Mouse (Mus musculus): ENCODE data around the gene Col8a2. TPM values are rescaled to one million over a fixed set of nuclear protein-coding genes. Genes with fewer than 3 reads are reported as not detected.

Gene Col8a2
- total and polyA plus RNA-seq, 3 experiments, result 0.05 TPM; not detected in 2

- H3K4me3 ChIP-seq (ENCODE audit: low read depth, low read length), result peak overlapping the region; percentile 79; the same call in 1 of the 2 replicates
- TF ChIP-seq CTCF (IDR thresholded peaks at IDR 0.05; ENCODE audit: low read depth, low read length), result no peak
- TF ChIP-seq POLR2AphosphoS5 (IDR thresholded peaks at IDR 0.05; ENCODE audit: insufficient replicate concordance, low read depth, low read length), result no peak
- no peak for TF ChIP-seq GATA1 (IDR thresholded peaks at IDR 0.05; ENCODE audit: borderline replicate concordance, low read length)
- TF ChIP-seq TAL1 (conservative IDR thresholded peaks at IDR 0.05; ENCODE audit: low read depth, low read length), result no peak
- no peak for TF ChIP-seq GATA2 (IDR thresholded peaks at IDR 0.05; ENCODE audit: borderline replicate concordance, low read depth, low read length)
- peaks cover 71% of the 10 kb centered on the region for H3K4me1 ChIP-seq (ENCODE audit: insufficient read depth, low read depth, low read length)
- ATAC-seq (ENCODE audit: extremely low read depth, insufficient number of reproducible peaks, low FRiP score, poor library complexity, severe bottlenecking) (no peak), DNase-seq (ENCODE audit: low spot score) (no peak)
- H3K27me3 ChIP-seq (ENCODE audit: insufficient read depth, low read length), result peaks cover 12% of the 10 kb centered on the region
- H3K9me3 ChIP-seq (replicated peaks), result no peaks in the 10 kb centered on the region
- H3K36me3 ChIP-seq (replicated peaks), result peaks cover 25% of the 10 kb centered on the region
Observed at GRCm38 (mm10) chr4:126254315-126255112, 32.1 kb upstream of the Col8a2 start.

- peaks cover 79% of the 10 kb centered on the region for H3K4me1 ChIP-seq (ENCODE audit: insufficient read depth, low read depth, low read length)
- peaks cover 15% of the 10 kb centered on the region for H3K27me3 ChIP-seq (ENCODE audit: insufficient read depth, low read length)
- TF ChIP-seq POLR2AphosphoS5 (IDR thresholded peaks at IDR 0.05; ENCODE audit: insufficient replicate concordance, low read depth, low read length), result no peak
- TF ChIP-seq TAL1 (conservative IDR thresholded peaks at IDR 0.05; ENCODE audit: low read depth, low read length), result no peak
- TF ChIP-seq CTCF (IDR thresholded peaks at IDR 0.05; ENCODE audit: low read depth, low read length), result no peak
- TF ChIP-seq GATA2 (IDR thresholded peaks at IDR 0.05; ENCODE audit: borderline replicate concordance, low read depth, low read length), result no peak
- TF ChIP-seq GATA1 (IDR thresholded peaks at IDR 0.05; ENCODE audit: borderline replicate concordance, low read length), result no peak
- peak; percentile 72 for DNase-seq (ENCODE audit: low spot score)
- H3K4me3 ChIP-seq (ENCODE audit: low read depth, low read length), result peak overlapping the region; percentile 79
- H3K9me3 ChIP-seq (replicated peaks), result no peaks in the 10 kb centered on the region
- peaks cover 22% of the 10 kb centered on the region for H3K36me3 ChIP-seq (replicated peaks)
- ATAC-seq (ENCODE audit: extremely low read depth, insufficient number of reproducible peaks, low FRiP score, poor library complexity, severe bottlenecking), result no peak
Observed at GRCm38 (mm10) chr4:126255113-126256001, 31.2 kb upstream of the Col8a2 start.

- no peak for TF ChIP-seq CTCF (IDR thresholded peaks at IDR 0.05; ENCODE audit: low read depth, low read length)
- no peak for TF ChIP-seq GATA1 (IDR thresholded peaks at IDR 0.05; ENCODE audit: borderline replicate concordance, low read length)
- H3K27me3 ChIP-seq (ENCODE audit: insufficient read depth, low read length), result peaks cover 15% of the 10 kb centered on the region
- H3K4me1 ChIP-seq (ENCODE audit: insufficient read depth, low read depth, low read length), result peaks cover 84% of the 10 kb centered on the region
Observed at GRCm38 (mm10) chr4:126256131-126256791, 30.3 kb upstream of the Col8a2 start, which contains the start of gene Map7d1. TSS of gene Map7d1 (minus strand) at chr4:126256343.

GRCm38 (mm10) chr4:126256967-126257881 lies 29.4 kb upstream of the Col8a2 start:
- TF ChIP-seq GATA2 (IDR thresholded peaks at IDR 0.05; ENCODE audit: borderline replicate concordance, low read depth, low read length), result no peak
- no peak for TF ChIP-seq POLR2AphosphoS5 (IDR thresholded peaks at IDR 0.05; ENCODE audit: insufficient replicate concordance, low read depth, low read length)
- no peak for TF ChIP-seq GATA1 (IDR thresholded peaks at IDR 0.05; ENCODE audit: borderline replicate concordance, low read length)
- TF ChIP-seq CTCF (IDR thresholded peaks at IDR 0.05; ENCODE audit: low read depth, low read length), result no peak
- TF ChIP-seq TAL1 (conservative IDR thresholded peaks at IDR 0.05; ENCODE audit: low read depth, low read length), result no peak
- DNase-seq (ENCODE audit: low spot score), result no peak
- Histone ChIP-seq H3K36me3 (replicated peaks) (peaks cover 8% of the 10 kb centered on the region), H3K4me3 (ENCODE audit: low read depth, low read length) (peak overlapping the region; percentile 79), H3K4me1 (ENCODE audit: insufficient read depth, low read depth, low read length) (peaks cover 82% of the 10 kb centered on the region), H3K27me3 (ENCODE audit: insufficient read depth, low read length) (peaks cover 15% of the 10 kb centered on the region), H3K9me3 (replicated peaks) (no peaks in the 10 kb centered on the region)
- no peak for ATAC-seq (ENCODE audit: extremely low read depth, insufficient number of reproducible peaks, low FRiP score, poor library complexity, severe bottlenecking)

More at GRCm38 (mm10) chr4:126256131-126256791, 30.3 kb upstream of the Col8a2 start, which contains the start of gene Map7d1:
- DNase-seq (ENCODE audit: low spot score) (peak; percentile 84), ATAC-seq (ENCODE audit: extremely low read depth, insufficient number of reproducible peaks, low FRiP score, poor library complexity, severe bottlenecking) (peak; percentile 32)
- H3K4me3 ChIP-seq (ENCODE audit: low read depth, low read length), result peak within 1 kb of the TSS; percentile 79
- no peaks in the 10 kb centered on the region for H3K9me3 ChIP-seq (replicated peaks)
- H3K36me3 ChIP-seq (replicated peaks), result peaks cover 18% of the 10 kb centered on the region

GRCm38 (mm10) chr4:126259063-126259462 lies 27.5 kb upstream of the Col8a2 start:
- no peak for DNase-seq (ENCODE audit: low spot score)
- H3K9me3 ChIP-seq (replicated peaks), result no peaks in the 10 kb centered on the region
- H3K4me1 ChIP-seq (ENCODE audit: insufficient read depth, low read depth, low read length), result peaks cover 81% of the 10 kb centered on the region
- ATAC-seq (ENCODE audit: extremely low read depth, insufficient number of reproducible peaks, low FRiP score, poor library complexity, severe bottlenecking), result no peak
- peaks cover 9% of the 10 kb centered on the region for H3K36me3 ChIP-seq (replicated peaks)
- no peak overlapping the region for H3K4me3 ChIP-seq (ENCODE audit: low read depth, low read length)
- TF ChIP-seq GATA1 (IDR thresholded peaks at IDR 0.05; ENCODE audit: borderline replicate concordance, low read length) (no peak), GATA2 (IDR thresholded peaks at IDR 0.05; ENCODE audit: borderline replicate concordance, low read depth, low read length) (no peak), CTCF (IDR thresholded peaks at IDR 0.05; ENCODE audit: low read depth, low read length) (no peak), TAL1 (conservative IDR thresholded peaks at IDR 0.05; ENCODE audit: low read depth, low read length) (no peak), POLR2AphosphoS5 (IDR thresholded peaks at IDR 0.05; ENCODE audit: insufficient replicate concordance, low read depth, low read length) (no peak)
- peaks cover 15% of the 10 kb centered on the region for H3K27me3 ChIP-seq (ENCODE audit: insufficient read depth, low read length)
